Mouse (Mus musculus): Measurements from ENCODE around the gene Flvcr2.
"Not testable (repeated sequence)": the region's sequence is repeated elsewhere in the genome, so short reads cannot be mapped to it uniquely, and the experiment has no call there.

The Flvcr2 gene

DNA sequence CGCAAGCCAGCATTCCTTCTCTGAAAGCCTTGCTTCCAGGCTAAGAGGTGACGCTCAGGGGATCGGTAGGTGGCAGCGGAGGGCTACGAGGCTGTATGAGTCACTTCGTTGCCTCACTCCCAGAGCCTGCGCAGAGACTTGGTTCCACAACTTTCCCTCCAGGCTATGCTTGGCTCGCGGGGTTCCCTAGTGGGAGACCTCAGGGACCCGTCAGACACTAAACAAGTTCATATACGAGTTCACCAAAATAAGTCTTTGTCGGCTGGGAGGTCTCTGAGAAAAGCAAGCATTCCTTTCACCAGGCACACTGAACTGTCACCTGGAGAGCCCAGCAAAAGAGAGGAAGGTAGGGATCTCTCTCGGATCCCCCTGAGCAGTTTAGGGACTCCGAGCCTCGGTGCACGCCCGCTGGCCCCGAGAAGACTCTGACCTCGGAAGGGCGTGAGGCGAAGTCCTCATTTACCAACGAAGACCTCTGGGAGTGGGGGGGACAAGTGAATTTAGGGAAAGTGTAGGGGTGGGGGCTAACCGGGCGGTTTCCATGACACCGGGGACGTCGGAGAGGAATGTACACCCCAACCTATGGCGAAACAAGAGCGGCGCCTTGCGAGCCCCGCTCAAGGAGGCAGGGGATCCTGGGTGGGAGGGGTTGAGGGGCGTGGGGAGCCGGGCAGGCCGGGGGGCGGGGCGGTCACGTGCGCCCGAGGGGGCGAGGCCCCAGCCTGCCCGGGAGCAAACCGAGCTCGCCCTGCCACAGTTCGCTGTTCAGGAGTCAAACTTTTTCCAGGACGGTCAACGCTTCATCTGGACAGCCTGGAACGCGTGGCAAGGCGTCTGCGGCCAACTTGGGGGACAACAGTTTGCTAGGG, at the start of gene Flvcr2:
Gene Flvcr2 (plus strand): TSS at position 713 of the 869 bp plus-strand sequence.
- peak; percentile 12 to 20 for DNase-seq (ENCODE audit: low spot score in 2 of 2)

GRCm38 (mm10) chr12:85698179-85698578, 48.2 kb upstream of the Flvcr2 start:
- not testable (repeated sequence) for DNase-seq (ENCODE audit: low spot score in 2 of 2)

GRCm38 (mm10) chr12:85700191-85700841, 46.0 kb upstream of the Flvcr2 start:
- no peak for DNase-seq (ENCODE audit: low spot score in 2 of 2)

DNA sequence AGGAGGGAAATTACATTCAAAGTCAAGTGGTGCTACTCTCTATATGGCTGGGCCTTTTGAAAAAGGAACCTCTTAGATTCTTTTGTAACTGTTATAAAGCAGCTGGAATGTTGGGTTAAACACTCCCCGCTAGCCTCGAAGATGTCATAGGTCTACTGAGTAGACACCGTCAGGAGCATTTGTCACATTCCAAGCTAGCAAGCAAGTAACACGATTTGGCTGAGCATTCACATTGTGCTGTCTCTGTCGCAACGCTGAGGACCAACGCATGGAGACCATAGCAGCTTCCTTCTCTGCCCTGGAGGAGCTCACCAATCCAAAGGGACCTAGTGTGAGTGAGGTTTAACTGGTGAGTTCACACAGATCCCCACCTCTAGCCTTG, 45.5 kb upstream of the Flvcr2 start:
- no peak for DNase-seq (ENCODE audit: low spot score in 2 of 2)

DNA sequence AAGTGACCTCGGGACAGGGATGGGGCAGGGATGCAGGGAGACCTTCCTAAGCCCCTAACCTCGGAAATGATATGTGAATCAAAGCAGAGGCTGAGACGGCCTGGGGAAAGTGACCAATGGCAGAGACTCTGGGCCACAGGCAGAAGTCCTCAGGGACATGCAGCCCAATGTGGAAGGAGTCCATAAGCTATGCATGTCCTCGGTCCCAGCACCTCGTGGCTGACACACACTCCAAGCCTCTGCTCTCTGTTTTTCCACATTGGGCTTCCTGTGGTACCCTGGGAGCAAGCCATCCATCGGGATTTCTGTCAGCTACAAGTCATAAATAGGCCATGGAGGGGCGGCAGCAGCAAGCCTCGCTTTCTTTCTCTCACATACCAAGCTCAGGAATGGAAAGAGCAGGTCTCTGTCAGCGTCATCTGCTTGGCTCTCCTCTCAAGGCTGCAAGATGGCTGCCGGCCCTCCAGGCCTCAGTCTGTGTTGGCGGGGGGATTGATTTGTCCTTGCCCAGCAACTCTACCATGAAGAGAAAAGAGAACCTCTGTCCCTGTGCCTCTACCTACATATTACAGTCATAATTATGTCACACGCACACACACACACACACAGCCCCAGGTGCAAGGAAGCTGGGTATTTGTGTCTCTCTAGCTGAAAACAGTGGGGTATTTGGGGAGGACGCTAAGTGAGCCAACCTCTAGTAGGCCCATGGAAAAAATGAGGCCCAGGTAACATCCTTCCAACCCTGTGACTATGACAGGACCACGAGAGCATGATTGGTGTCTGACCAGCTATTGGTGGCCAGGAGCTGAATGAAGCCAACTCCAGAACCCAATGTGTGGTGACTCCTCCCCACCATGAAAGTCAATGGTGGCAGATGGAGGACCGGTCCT, 43.9 kb upstream of the Flvcr2 start:
- no peak for DNase-seq (ENCODE audit: low spot score in 2 of 2)

DNA sequence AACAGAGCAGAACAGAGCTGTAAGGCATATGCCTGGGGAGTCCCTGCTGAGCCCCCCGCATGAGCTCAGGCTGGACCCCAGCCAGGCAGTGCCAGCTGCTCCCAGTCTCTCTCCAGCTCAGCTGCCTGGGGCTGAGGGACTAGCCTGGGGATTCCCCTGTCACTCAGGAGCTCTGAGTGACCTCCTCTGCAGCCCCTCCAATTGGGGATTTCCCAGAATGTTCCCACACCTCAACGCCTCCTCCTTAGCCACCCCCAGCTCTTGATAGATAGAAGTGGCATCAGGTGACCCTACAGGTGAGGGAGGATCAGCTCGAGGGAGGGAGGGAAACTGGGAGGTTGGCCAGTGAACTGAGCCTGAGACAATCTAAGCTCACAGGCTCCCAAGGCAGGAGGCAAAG, 42.8 kb upstream of the Flvcr2 start:
- DNase-seq (ENCODE audit: low spot score in 2 of 2), result no peak

GRCm38 (mm10) chr12:85704566-85704965, 41.8 kb upstream of the Flvcr2 start:
- DNase-seq (ENCODE audit: low spot score in 2 of 2), result no peak

- DNase-seq (ENCODE audit: low spot score in 2 of 2), result peak; percentile 56 to 68
Observed at GRCm38 (mm10) chr12:85705002-85705830, 41.1 kb upstream of the Flvcr2 start.

DNA sequence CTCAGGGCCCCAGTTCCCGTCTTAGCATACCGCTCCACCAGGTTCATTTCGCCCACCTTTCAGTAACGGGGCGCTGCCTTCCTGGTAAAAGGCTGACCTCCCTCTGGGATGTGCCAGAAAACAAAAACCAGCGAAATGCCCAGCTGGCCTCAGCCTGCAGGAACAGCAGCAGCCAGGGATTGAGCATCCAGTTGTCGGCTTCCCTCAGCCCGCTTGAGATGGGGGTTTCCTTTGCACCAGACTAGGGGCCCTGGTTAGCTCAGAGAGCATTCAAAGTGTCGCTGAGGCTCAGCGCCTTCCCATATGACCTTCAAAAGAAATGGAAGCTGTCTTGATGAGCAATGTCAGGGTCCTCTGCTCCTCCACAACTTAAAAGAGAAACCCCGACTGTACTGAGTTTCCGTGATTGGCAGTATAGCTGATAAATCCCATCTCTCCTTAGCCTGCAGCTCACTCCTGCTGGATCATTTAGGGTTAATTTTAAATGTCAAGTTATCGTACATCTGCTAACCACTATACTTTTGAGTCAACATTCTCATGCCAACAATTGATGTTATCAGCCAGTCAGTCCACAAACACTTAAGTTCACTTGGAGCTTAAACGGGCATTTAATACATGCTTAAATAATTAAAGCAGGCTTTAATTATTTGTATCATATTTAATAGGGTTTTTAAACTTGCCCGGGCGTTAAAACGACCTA, 40.4 kb upstream of the Flvcr2 start:
- DNase-seq (ENCODE audit: low spot score in 2 of 2), result no peak

GRCm38 (mm10) chr12:85706906-85707305, 39.4 kb upstream of the Flvcr2 start:
- DNase-seq (ENCODE audit: low spot score in 2 of 2), result no peak

- DNase-seq (ENCODE audit: low spot score in 2 of 2), result no peak
Observed at GRCm38 (mm10) chr12:85707391-85707790, 38.9 kb upstream of the Flvcr2 start.

- no peak for DNase-seq (ENCODE audit: low spot score in 2 of 2)
Observed at GRCm38 (mm10) chr12:85708556-85708955, 37.8 kb upstream of the Flvcr2 start.

DNA sequence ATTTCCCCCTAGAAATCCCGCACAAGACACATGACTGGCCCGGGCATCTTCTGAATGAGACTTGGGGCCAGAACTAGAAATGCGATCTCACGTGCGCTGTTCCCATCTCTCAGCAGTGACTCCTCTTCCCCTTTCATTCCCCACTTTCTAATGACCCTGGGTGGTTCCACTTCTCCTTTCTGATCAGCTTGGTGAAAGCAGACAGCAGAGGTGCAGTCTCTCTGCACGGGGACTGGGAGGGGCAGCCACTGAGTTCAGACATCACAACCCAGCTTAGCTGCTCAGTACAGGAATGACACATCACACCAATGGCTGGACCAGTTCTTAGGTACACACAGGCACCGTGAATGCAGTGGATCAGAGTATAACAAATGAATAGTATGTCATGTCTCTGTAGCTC, 35.6 kb upstream of the Flvcr2 start:
- no peak for DNase-seq (ENCODE audit: low spot score in 2 of 2)

DNA sequence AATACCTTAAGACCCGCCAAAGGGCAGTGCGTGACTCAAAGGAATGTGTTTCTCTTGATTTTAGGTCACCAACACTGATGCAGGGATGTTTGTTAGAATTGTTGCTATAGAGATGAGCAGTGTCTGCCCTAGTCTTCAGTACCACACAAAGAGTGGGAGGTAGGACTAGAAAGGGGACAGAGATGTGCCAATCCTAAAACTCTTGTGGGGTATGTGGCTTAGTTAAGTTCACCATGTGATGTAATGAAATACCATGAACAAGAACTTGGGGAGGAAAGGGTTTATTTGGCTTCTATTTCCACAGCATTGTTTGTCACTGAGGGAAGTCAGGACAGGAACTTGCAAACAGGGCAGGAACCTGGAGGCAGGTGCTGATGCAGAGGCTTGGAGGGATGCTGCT, 33.8 kb upstream of the Flvcr2 start:
- DNase-seq (ENCODE audit: low spot score in 2 of 2), result no peak

GRCm38 (mm10) chr12:85714126-85714525, 32.2 kb upstream of the Flvcr2 start:
- DNase-seq (ENCODE audit: low spot score in 2 of 2), result no peak

- no peak for DNase-seq (ENCODE audit: low spot score in 2 of 2)
Observed at GRCm38 (mm10) chr12:85725306-85725705, 21.0 kb upstream of the Flvcr2 start.

GRCm38 (mm10) chr12:85726729-85727397, 19.5 kb upstream of the Flvcr2 start:
- DNase-seq (ENCODE audit: low spot score in 2 of 2), result no peak

DNA sequence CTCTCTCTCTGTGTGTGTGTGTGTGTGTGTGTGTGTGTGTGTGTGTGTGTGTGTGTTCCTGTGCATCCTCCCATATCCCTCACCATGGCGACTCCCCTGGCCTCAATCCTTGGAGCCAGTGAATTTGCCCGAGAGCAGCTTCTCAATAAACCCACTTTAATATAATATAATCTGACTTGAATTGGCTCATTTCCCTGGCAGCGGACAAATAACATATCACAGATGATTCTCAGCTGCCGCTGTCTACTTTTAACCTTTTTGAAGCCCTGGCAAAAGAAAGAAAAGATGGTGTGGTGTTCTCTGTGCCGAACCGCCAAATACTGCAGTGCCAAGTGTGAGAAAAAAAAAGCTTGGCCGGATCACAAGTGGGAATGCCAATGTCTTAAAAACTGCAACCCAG, 18.2 kb upstream of the Flvcr2 start:
- DNase-seq (ENCODE audit: low spot score in 2 of 2), result no peak

DNA sequence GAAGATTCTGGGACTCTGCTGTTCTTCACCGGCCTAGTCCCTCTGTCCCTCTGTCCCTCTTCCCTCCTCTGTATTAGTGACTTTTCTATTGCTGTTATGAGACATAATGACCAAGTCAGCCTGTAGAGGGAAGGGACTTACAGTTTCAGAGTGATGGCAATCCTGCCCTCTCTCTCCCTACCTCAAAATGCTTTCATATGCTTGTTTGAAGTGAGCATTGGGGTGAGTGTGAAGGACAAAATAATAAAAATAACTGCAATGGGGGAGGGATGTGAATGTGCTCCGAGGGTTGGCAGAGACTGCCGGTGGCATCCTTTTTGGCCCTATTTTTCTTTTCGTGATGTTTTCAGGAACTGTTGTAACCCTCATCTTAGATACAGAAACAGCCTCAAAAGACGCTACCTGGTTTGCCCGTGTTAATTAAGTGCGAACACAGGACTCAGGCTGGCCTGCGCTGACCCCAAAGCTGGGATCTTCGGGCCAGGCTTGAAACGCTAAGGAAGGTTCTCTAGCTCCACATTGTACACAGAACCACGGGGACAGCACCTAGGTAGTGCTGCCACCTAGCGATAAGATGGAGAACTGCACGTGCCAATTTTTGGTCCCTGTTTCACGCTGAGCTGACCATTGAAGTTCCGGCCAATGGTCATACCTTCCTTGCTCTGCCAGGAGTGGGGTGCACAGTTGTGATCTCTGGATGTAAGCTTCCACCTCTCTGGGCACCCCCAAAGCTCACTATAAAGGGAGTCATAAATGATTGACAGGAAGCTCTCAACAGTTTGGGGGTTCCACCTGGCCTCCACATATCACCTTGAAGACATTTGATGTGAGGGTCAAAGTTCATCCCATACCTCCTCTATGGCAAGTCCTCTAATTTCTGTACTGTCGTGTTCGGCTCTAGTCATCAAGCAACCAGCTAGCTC, 17.1 kb upstream of the Flvcr2 start:
- DNase-seq (ENCODE audit: low spot score in 2 of 2), result peak in 1 of 2 experiments; percentile 55
